Mouse (Mus musculus) C2C12 (cell line): ENCODE data around the gene Lrrc2. TPM values are rescaled to one million over a fixed set of nuclear protein-coding genes. Genes with fewer than 3 reads are reported as not detected.

Source experiments
- H3K27me3 ChIP-seq: one replicate; pipeline ENCODE4 v1.6.1; 2011; ENCODE audit not compliant: control insufficient read depth, insufficient read depth, insufficient read length
- H3K36me3 ChIP-seq: one replicate; pipeline ENCODE4 v1.6.1; 2011; ENCODE audit not compliant: control insufficient read depth, insufficient read depth
- H3K4me3 ChIP-seq: one replicate; pipeline ENCODE4 v1.5.1; 2011; ENCODE audit warnings: mild to moderate bottlenecking, control low read depth; ENCODE audit not compliant: poor library complexity, insufficient read depth, severe bottlenecking
- H3K79me2 ChIP-seq: one replicate; pipeline ENCODE4 v1.6.1; 2011; ENCODE audit not compliant: control insufficient read depth, insufficient read depth
- H3K79me3 ChIP-seq: one replicate; pipeline ENCODE4 v1.6.1; 2011; ENCODE audit warnings: low read depth, control low read depth
- H3ac ChIP-seq: one replicate; pipeline ENCODE3; 2011; ENCODE audit warnings: low read depth; ENCODE audit not compliant: control insufficient read depth, insufficient read length
- CEBPB ChIP-seq: IDR thresholded peaks from one replicate; pipeline ENCODE4 v1.6.1; 2011; ENCODE audit warnings: low read depth, mild to moderate bottlenecking, control low read depth, moderate library complexity
- CTCF ChIP-seq: IDR thresholded peaks from one replicate; pipeline ENCODE4 v1.5.1; 2011; ENCODE audit not compliant: control insufficient read depth, insufficient read depth, insufficient read length
- FOSL1 ChIP-seq: IDR thresholded peaks from one replicate; pipeline ENCODE4 v1.8.0; 2011; ENCODE audit warnings: mild to moderate bottlenecking, low read length; ENCODE audit not compliant: poor library complexity, insufficient read depth, severe bottlenecking
- MAX ChIP-seq: IDR thresholded peaks from one replicate; pipeline ENCODE4 v1.6.1; 2011; ENCODE audit warnings: mild to moderate bottlenecking, control low read depth
- MYOD1 ChIP-seq: IDR thresholded peaks from one replicate; pipeline ENCODE4 v1.6.1; 2011; ENCODE audit warnings: low read depth; ENCODE audit not compliant: control insufficient read depth, insufficient read length
- MYOG ChIP-seq: IDR thresholded peaks from one replicate; pipeline ENCODE4 v1.6.1; 2011; ENCODE audit not compliant: control insufficient read depth, insufficient read length; ENCODE audit errors: extremely low read depth
- USF1 ChIP-seq: IDR thresholded peaks from one replicate; pipeline ENCODE4 v1.6.1; 2011; ENCODE audit warnings: low read depth, mild to moderate bottlenecking, control low read depth, moderate library complexity
- polyA plus RNA-seq: library from polyadenylated mRNA; unstranded; fragments of >200 nt; fragmentation: generic; extraction: Trizol; gene quantifications from one replicate; pipeline ENCODE4 v1.2.1, GENCODE M21; 2012; ENCODE audit warnings: missing spikeins

Lrrc2 gene
- polyA plus RNA-seq, 1 experiment: 0.01 TPM

DNA sequence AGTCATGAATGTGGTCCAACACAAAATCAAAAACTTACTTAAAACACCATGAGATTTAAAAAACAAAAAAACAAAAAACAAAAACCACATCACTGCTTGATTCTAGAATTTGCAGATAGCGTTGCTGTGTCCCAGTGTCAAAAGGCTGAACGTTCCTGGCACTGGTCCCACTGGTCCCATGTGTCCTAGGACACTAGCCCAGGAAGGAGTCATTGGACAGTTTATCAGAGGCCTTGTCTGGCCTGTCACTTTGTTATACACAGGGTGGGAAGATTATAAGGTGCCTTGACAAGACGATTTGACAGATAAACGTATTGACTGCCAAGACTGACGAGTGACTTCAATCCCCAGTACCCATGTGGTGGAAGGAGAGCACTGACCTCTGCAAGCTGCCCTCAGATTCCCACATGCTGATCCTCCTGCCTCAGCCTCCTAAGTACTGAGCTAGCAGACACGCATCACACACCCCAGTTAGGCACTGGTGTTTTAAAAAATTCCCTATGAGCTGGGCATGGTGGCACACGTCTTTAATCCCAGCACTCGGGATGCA, 12.3 kb downstream of the Lrrc2 start:
- Histone ChIP-seq H3K27me3 (no peaks in the 10 kb centered on the region), H3ac (no peak overlapping the region), H3K4me3 (no peak overlapping the region), H3K79me3 (no peaks in the 10 kb centered on the region), H3K36me3 (no peaks in the 10 kb centered on the region), H3K79me2 (no peaks in the 10 kb centered on the region)
- TF ChIP-seq CTCF (no peak), MYOG (no peak), FOSL1 (no peak), CEBPB (no peak), USF1 (no peak), MYOD1 (no peak), MAX (no peak)

DNA sequence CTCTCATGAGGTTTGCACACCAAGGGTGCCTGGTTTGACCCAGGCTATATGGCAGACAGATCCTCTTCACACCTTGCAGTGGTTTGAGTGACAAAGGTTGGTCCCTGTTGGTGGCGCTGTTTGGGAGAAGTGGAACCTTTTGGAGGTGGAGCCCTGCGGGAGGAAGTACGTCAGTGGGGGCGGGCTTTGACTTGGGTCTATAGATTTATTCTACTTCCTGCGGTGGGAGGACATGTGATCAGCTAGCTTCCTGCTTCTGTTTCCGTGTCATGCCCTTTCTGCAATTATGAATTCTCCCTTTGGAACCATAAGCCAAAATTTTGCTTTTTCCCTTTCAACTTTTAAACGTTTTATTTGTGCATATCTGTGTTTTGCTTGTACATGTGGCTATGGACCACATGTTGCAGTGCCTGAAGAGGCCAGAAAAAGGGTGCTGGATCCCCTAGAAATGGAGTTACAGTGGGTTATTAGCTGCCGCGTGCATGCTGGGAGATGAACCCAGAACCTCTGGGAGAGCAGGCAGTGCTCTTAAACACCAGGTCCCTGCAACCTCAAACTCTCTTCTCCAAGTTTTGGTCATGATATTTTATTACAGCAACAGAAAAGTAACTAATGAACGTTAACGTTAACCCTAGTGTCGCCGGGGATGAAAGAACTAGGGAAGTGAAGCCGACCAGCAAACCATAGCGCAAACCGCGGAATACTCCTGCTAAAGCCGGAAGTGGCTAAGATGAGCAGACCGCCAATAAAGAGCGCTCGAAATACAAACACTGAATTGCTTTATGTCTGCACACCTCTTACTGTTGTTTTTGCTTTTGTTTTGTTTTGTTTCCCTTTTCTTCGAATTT, 13.9 kb downstream of the Lrrc2 start:
- TF ChIP-seq CTCF (no peak), USF1 (no peak), MAX (no peak), CEBPB (no peak), FOSL1 (no peak), MYOD1 (no peak), MYOG (no peak)
- H3ac ChIP-seq: no peak overlapping the region
- H3K27me3 ChIP-seq: no peaks in the 10 kb centered on the region
- H3K79me3 ChIP-seq: no peaks in the 10 kb centered on the region
- H3K4me3 ChIP-seq: no peak overlapping the region
- no peaks in the 10 kb centered on the region for H3K36me3 ChIP-seq
- no peaks in the 10 kb centered on the region for H3K79me2 ChIP-seq

DNA sequence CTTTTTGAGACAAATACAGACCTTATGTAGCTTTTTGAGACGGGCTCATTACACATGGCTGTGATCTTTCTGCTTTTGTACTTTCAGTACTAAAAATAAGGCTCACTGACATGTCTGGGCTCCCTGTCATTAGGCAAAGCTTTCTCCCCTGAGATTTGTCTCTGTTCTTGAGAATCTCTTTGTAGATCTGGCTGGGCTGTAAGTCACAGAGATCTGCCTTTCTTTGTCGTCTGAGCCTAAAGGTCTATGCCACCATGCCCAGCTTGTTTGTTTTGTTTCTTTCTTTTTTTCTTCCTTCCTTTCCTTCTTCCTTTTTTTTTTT, 14.5 kb downstream of the Lrrc2 start:
- TF ChIP-seq MYOD1: no peak
- TF ChIP-seq CTCF: no peak
- TF ChIP-seq MYOG: no peak
- TF ChIP-seq CEBPB: no peak
- no peak for TF ChIP-seq MAX
- TF ChIP-seq FOSL1: no peak
- no peak for TF ChIP-seq USF1
- Histone ChIP-seq H3K4me3 (no peak overlapping the region), H3K79me3 (no peaks in the 10 kb centered on the region), H3ac (no peak overlapping the region), H3K79me2 (no peaks in the 10 kb centered on the region), H3K27me3 (no peaks in the 10 kb centered on the region), H3K36me3 (no peaks in the 10 kb centered on the region)

DNA sequence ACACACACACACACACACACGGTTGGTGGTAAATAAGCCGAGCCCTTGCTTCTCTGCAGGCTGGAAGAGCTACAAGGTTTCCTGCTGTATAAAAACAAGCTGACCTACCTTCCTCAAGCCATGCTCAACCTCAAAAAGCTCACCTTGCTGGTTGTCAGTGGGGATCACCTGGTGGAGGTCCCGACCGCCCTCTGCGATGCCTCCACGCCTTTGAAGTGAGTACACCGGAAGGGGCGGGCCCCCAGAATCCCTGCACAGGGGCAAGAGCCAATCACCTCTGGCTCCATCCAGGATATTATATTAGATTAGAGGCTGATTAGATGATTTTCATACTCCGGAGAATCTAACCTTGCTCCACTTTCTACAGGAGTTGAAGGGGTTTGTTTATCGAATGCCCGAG, 28.1 kb downstream of the Lrrc2 start:
- Histone ChIP-seq H3K79me2 (no peaks in the 10 kb centered on the region), H3K27me3 (no peaks in the 10 kb centered on the region), H3K36me3 (no peaks in the 10 kb centered on the region), H3K4me3 (no peak overlapping the region), H3ac (no peak overlapping the region), H3K79me3 (no peaks in the 10 kb centered on the region)
- TF ChIP-seq MYOG (no peak), FOSL1 (no peak), CEBPB (no peak), USF1 (no peak), CTCF (no peak), MAX (no peak), MYOD1 (no peak)

DNA sequence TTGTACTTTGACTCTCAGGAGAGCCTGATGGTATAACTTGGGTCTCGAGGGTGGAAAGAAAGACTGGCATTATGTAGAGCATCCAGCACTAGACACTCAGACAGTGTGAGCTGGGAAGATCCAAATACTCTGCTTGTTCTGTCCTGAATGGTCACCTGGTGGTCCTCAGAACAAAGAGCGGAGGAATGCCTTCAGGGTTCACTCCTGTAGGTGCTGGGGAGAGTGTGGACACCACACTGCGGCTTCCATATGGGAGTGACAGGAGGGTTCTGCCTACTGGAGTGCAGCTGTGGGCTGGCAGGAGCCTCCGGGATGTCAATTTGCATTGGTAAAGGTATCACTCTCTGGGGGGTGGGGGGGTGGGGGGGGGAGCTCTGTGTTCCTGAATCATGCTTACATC, 31.0 kb downstream of the Lrrc2 start:
- Histone ChIP-seq H3K79me3 (no peaks in the 10 kb centered on the region), H3K27me3 (no peaks in the 10 kb centered on the region), H3K36me3 (no peaks in the 10 kb centered on the region), H3K79me2 (no peaks in the 10 kb centered on the region), H3K4me3 (no peak overlapping the region), H3ac (no peak overlapping the region)
- TF ChIP-seq CTCF (no peak), MAX (no peak), USF1 (no peak), FOSL1 (no peak), CEBPB (no peak), MYOD1 (no peak), MYOG (no peak)

DNA sequence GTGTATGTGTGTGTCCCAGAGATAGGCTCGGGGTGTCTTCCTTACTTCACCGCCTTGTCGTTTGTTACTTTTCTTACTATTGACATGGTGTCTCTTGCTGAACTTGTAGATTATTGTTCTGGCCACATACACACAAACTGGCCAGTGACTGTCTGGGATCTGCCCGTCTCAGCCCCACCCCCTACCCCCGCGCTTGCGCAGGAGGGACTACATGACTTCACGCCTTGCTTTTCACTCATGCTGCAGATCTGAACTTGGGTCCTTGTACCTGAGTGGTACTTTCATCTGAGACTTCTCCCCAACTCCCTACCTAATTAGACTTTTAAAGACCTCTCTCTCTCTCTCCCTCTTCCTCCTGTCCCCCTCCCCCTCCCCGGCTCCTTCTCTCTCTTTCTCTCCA, 32.8 kb downstream of the Lrrc2 start:
- H3K27me3 ChIP-seq: no peaks in the 10 kb centered on the region
- no peaks in the 10 kb centered on the region for H3K79me2 ChIP-seq
- H3K36me3 ChIP-seq: no peaks in the 10 kb centered on the region
- TF ChIP-seq CEBPB (no peak), MYOD1 (no peak), CTCF (no peak), FOSL1 (no peak), MAX (no peak), USF1 (no peak), MYOG (no peak)
- no peak overlapping the region for H3ac ChIP-seq
- no peaks in the 10 kb centered on the region for H3K79me3 ChIP-seq
- no peak overlapping the region for H3K4me3 ChIP-seq
